Mouse (Mus musculus) liver, adult 2 months (tissue): ENCODE data around the gene Rapgef5.

Experiments
- CTCF ChIP-seq: fragments of 200-500 bp; IDR thresholded peaks from 2 replicates; pipeline ENCODE4 v1.5.1; 2011; ENCODE audit warnings: low read depth, low read length, control low read depth
- POLR2A ChIP-seq: fragments of 200-500 bp; IDR thresholded peaks from 2 replicates; pipeline ENCODE4 v1.6.1; 2011; ENCODE audit warnings: low read length, control low read depth; ENCODE audit not compliant: insufficient read depth; ENCODE audit errors: extremely low read depth

- TF ChIP-seq CTCF (no peak), POLR2A (no peak)
These were observed 196.2 kb downstream of the Rapgef5 start for GRCm38 (mm10) chr12:117712474-117712873.
